Mouse (Mus musculus) urinary bladder, postnatal 4 days (tissue): ENCODE results near the gene Fam173b.

Experiments
- DNase-seq, 2 experiments: peaks; one replicate each; pipeline ENCODE4 v3.0.0; 2021 to 2022; ENCODE audit warnings: low spot score in 2 of 2

The Fam173b gene

DNA sequence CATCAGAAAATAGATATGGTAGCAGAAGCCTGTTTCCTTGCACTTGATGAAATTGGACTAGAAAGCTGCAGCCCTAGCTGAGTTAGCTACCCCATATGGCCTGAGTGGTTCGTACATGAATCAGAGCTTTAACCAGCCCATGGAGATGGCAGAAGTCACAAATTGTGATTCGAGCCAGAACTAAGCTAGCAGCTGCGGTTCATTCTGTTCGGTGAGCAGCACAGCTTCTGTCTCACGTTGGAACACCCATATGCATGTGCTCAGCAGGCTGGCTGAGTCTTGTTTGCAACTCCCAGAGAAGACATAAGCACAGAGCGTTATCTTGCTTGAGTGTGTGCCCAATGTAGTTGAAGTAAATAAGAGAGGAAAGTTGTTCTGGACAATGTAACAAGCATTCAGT is 32.9 kb downstream of the Fam173b start:
- DNase-seq = no peak

DNA sequence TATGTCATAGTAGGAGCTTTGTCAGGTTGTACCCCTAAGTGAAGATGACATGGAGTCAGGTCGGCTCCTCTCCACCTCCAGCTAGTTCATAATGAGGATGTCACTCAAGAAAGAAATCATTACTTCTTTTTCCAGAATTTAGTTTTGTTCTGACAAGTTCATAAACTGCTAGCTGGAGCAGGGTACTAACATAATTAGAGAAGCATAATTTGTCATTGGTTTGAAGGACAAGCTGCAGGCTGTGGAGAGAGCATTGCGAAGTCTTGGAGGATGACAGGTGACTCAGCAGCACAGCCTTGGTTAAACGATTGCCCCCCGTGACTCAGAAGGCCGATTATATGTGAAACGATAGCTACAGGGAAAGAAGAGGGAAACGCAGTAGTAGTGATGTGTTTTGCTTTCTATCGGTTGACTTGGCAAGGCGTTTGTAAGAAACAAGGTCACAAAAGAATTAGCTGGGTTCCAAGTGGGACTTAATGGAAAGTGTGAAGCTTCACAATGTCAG is 34.5 kb downstream of the Fam173b start:
- no peak for DNase-seq

DNA sequence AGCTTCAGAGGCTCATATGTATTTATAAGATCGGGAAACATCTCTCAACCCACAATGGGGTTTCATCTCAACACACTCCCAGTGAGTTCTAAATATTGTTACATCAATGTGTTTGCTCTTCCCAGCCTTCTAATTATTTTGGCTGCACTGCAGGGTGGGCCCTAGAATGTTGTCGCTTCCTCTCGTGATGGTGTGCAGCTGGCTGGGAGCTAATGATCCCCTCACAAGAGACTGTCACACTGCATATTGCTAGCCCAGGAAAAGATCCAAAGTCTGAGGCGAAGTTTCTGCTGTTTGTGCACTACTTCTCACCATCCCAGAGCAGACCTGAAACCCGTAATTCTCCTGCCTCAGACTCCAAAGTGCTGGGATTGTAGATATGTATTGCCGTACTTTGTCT is 45.6 kb downstream of the Fam173b start:
- DNase-seq = no peak

DNA sequence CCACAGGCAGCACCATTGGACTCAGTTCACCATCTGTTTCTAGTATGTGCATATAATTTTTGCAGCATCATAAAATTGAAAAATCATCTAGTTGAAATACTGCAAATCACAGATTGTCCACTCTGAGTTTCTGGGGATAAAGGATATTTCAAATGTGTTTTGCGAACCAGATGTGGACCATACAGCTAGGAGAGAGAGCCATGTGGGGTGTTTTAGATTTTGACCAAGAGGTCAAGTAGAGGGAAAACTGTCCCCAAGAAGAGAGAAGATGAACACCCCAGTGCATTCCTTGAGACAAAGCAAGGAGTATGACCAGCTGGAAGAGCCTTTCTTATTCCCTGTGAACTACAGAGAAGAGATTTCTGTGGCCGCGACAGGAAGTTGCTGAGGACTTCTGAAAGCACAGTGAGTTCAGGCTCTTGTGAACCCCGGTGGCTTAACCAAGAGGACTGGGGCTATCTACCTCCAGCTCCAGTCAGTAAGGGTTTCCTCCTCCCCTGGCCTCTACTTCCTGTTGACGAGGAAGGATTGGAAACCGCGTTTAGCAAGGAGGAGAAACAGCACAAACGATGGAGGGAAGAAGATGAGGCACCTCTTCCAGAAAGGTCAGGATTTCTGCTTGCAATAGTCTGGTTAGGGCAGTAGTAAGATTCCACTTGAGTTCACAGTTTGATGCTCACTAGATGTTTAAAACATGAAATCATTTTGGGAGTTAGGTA is 46.4 kb downstream of the Fam173b start:
- no peak for DNase-seq

DNA sequence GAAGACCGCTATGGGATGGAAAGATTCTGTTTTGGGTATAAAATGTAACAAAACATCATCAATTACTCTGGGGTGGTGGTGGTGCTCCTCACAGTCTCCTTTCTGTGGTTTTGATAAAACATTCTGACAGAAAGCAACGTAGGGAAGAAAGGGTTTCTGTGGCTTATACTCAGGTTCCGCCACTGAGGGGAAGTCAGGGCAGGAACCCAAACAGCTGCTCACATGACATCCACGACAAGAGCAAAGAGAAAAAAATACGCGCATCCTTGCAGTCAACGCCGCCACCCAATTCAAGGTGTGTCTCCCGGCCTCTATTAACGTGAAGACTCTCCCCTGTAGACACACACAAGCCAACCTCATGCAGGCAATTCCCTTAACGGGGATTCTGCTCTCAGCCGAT is 48.0 kb downstream of the Fam173b start:
- no peak for DNase-seq

- DNase-seq = no peak
Measured at GRCm38 (mm10) chr15:31650821-31651220, 49.2 kb downstream of the Fam173b start.

DNA sequence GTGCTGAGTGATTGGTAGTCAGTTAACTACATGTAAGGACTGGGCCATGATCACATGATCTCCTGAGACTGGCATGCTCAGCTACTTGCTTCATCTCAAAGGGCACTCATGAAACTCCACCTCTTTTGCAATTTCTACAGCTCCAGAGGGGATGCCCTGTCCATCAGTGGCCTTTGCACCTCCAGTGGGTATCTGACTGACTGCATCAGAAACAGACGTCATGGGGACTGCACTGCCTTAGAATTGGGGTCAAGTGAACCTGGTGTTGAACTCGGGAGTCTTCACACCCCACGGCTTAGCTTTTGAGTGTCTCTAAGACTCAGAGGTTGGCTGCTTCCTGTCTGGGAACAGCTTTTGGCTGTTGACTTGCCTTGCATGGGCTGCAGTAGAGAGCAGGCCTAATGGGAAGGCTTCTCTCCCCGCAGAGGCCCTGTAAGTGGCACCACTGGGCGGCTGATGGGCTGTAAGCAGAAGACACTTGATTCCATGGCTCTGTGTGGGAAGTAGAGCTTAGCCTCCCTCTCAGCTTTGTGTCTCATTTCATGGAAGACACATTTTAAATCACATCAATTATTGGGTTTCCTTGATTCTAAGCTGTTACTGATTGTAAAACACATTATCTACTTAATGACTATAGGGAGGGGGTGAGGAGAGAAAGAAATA is 58.6 kb downstream of the Fam173b start:
- no peak for DNase-seq

DNA sequence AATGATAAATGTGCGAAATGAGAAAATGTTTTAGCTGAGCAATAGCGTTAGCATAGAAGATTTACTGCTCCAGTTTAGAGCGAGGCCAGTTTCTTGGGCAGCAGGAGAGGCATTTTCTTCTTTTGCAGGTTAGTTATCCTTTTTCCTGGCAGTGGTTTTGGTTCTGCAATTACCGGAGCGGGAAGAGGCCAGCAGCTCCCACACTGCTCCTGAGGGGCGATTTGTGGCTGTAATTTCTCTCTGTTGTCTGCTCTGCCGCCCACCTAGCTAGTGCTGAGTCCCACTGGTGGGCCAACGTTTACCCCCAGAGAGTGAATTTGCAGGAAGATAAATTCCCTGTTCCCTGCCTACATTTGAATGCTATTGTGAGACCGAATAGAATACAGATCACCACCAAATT is 59.2 kb downstream of the Fam173b start:
- DNase-seq = no peak

- DNase-seq = no peak
Measured at GRCm38 (mm10) chr15:31661802-31662201, 60.1 kb downstream of the Fam173b start.

- DNase-seq = no peak
Measured at GRCm38 (mm10) chr15:31663074-31663473, 61.4 kb downstream of the Fam173b start.
